Mouse (Mus musculus) forebrain, embryonic 11.5 days (tissue): Measurements from ENCODE around the gene Tmem131l. TPM values are rescaled to one million over a fixed set of nuclear protein-coding genes. Genes with fewer than 3 reads are reported as not detected.
A peak's percentile ranks its signal among the peaks of the same experiment; 100 is the strongest.
"Not testable (repeated sequence)": the region's sequence is repeated elsewhere in the genome, so short reads cannot be mapped to it uniquely, and the experiment has no call there.

Experiments
- ATAC-seq: fragments of 200-750 bp; cut with Nextera tagmentation; replicated peaks from 2 replicates; pipeline ENCODE4 v1.8.0; 2017; ENCODE audit warnings: moderate TSS enrichment; ENCODE audit not compliant: low FRiP score
- DNase-seq: peaks from one replicate; pipeline ENCODE4 v3.0.0-alpha.2; 2017; ENCODE audit warnings: low spot score
- H3K27ac ChIP-seq: fragments of 300-500 bp; sonication (generic); 2 replicates; pipeline ENCODE4 v1.5.1; 2014; ENCODE audit warnings: low read depth, low read length
- H3K27me3 ChIP-seq: fragments of 300-500 bp; sonication (generic); 2 replicates; pipeline ENCODE4 v1.6.1; 2014; ENCODE audit warnings: mild to moderate bottlenecking, low read length, mixed read lengths; ENCODE audit not compliant: control insufficient read depth, insufficient read depth
- H3K36me3 ChIP-seq: fragments of 300-500 bp; sonication (generic); 2 replicates; pipeline ENCODE4 v1.6.1; 2014; ENCODE audit warnings: mild to moderate bottlenecking, low read length, moderate library complexity, mixed read lengths; ENCODE audit not compliant: control insufficient read depth, insufficient read depth
- H3K4me1 ChIP-seq: fragments of 300-500 bp; sonication (generic); replicated peaks from 2 replicates; pipeline ENCODE4 v1.6.1; 2014; ENCODE audit warnings: low read length, mixed read lengths; ENCODE audit not compliant: control insufficient read depth, insufficient read depth
- H3K4me2 ChIP-seq: fragments of 300-500 bp; sonication (generic); 2 replicates; pipeline ENCODE4 v1.6.1; 2014; ENCODE audit warnings: low read depth, mild to moderate bottlenecking, low read length, moderate library complexity, mixed read lengths; ENCODE audit not compliant: severe bottlenecking
- H3K4me3 ChIP-seq: fragments of 300-500 bp; sonication (generic); 2 replicates; pipeline ENCODE4 v1.5.1; 2014; ENCODE audit warnings: low read depth, low read length
- H3K9ac ChIP-seq: fragments of 300-500 bp; sonication (generic); 2 replicates; pipeline ENCODE4 v1.6.1; 2014; ENCODE audit warnings: low read length
- H3K9me3 ChIP-seq: fragments of 300-500 bp; sonication (generic); 2 replicates; pipeline ENCODE4 v1.6.1; 2016; ENCODE audit warnings: low read length, mixed read lengths; ENCODE audit not compliant: control insufficient read depth
- WGBS: fragments of 180-500 bp; shearing (Covaris S2); extraction: QIAGEN DNeasy Blood & Tissue Kit; methylation state at CpG from one replicate; pipeline ENCODE4 v1.1.7; 2014; 5-methylcytosine and 5-hydroxymethylcytosine counted together
- polyA plus RNA-seq: library from polyadenylated mRNA; unstranded; fragments of >200 nt; fragmentation: Nextera tagmentation; extraction: Ambion mirVana; gene quantifications from 2 replicates; pipeline ENCODE4 v1.2.1, GENCODE M21; 2014

Tmem131l gene
- polyA plus RNA-seq, 1 experiment from 2014 or later, result 96.0 TPM

GRCm38 (mm10) chr3:83899556-83899955 is 140.4 kb downstream of the Tmem131l start:
- 60% methylated on average over 8 of the region's 8 CpGs for WGBS
- H3K27ac ChIP-seq, result no peak overlapping the region
- no peak overlapping the region for H3K4me3 ChIP-seq
- no peak overlapping the region for H3K4me2 ChIP-seq
- peaks cover 10% of the 10 kb centered on the region for H3K36me3 ChIP-seq
- no peaks in the 10 kb centered on the region for H3K4me1 ChIP-seq
- DNase-seq (peak; percentile 68), ATAC-seq (no peak)
- H3K27me3 ChIP-seq, result no peaks in the 10 kb centered on the region
- no peaks in the 10 kb centered on the region for H3K9me3 ChIP-seq
- H3K9ac ChIP-seq, result no peak overlapping the region

DNA sequence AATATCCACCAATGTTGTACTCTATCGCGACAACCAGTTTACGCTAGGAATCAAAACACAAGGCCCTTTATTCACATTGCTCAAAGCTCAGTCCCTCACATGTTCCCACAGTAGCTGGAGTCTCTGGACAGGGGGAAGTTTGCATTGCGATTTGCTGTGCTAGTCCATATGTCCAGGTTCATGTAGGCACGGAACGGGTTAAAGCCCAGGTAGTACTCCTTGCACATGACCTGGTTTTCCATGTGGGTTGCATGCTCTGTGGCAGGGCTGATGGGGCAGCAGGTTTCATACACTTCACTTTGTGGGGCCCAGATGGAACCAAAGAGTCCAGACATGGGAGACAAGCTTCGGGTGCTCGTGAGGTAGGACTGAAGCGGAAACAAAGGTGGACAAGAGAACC is 141.7 kb downstream of the Tmem131l start:
- no peaks in the 10 kb centered on the region for H3K4me1 ChIP-seq
- 95% methylated on average over 9 of the region's 9 CpGs for WGBS
- H3K4me2 ChIP-seq, result no peak overlapping the region
- H3K27ac ChIP-seq, result no peak overlapping the region
- DNase-seq (no peak), ATAC-seq (no peak)
- H3K36me3 ChIP-seq, result peaks cover 6% of the 10 kb centered on the region
- no peaks in the 10 kb centered on the region for H3K9me3 ChIP-seq
- no peak overlapping the region for H3K4me3 ChIP-seq
- no peaks in the 10 kb centered on the region for H3K27me3 ChIP-seq
- H3K9ac ChIP-seq, result no peak overlapping the region

DNA sequence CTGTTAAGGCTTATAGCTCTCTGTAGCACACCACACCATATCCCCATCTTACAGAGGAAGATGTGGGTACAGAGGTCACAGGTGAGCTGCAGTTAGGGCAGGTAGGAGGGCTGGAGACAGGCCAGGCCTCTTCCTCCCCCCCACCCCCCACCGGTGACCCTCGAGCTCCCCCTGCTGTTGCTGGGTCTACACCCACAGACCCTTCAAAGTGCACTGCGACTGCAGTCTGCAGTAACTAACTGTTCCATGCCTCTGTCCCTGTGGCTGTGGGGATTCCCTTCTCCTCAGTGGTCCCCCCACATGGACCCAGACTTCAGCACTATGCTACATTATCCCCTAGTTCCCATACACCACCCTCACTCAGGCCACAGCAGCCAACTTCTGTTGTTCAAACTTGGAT is 144.2 kb downstream of the Tmem131l start:
- WGBS, result 48% methylated on average over 3 of the region's 3 CpGs
- Histone ChIP-seq H3K27ac (no peak overlapping the region), H3K4me2 (no peak overlapping the region), H3K36me3 (peaks cover 2% of the 10 kb centered on the region), H3K4me1 (no peaks in the 10 kb centered on the region), H3K4me3 (no peak overlapping the region), H3K9me3 (no peaks in the 10 kb centered on the region), H3K27me3 (no peaks in the 10 kb centered on the region), H3K9ac (no peak overlapping the region)
- no peak for DNase-seq
- no peak for ATAC-seq

DNA sequence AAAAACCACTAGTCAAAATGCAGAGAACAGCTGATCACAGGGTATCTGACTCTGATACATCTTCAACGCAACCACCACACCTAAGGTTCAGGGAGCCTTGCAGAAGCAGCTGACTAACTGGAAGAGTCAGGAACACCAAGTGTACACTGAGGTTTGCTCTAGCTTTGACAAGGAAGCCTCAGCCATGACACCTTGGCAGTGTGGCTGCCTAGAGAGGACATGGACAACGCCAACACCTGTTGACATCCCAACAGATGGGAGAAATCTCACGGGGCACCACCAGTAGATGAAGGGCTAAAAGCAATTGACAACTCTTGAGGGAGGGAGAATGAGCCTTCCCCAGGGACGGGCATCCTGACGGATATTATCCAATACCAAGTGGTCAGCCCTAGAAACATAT is 144.9 kb downstream of the Tmem131l start:
- no peak for ATAC-seq
- peaks cover 2% of the 10 kb centered on the region for H3K36me3 ChIP-seq

GRCm38 (mm10) chr3:83885163-83885562 is 154.8 kb downstream of the Tmem131l start:
- H3K4me1 ChIP-seq, result no peaks in the 10 kb centered on the region
- no peak overlapping the region for H3K27ac ChIP-seq
- no peak overlapping the region for H3K4me3 ChIP-seq
- DNase-seq (no peak), ATAC-seq (no peak)
- no peaks in the 10 kb centered on the region for H3K27me3 ChIP-seq
- no peaks in the 10 kb centered on the region for H3K9me3 ChIP-seq
- H3K36me3 ChIP-seq, result no peaks in the 10 kb centered on the region
- 86% methylated on average over 2 of the region's 2 CpGs for WGBS
- no peak overlapping the region for H3K4me2 ChIP-seq
- H3K9ac ChIP-seq, result no peak overlapping the region

More for the DNA sequence above, 144.9 kb downstream of the Tmem131l start:
- Histone ChIP-seq H3K27me3 (no peaks in the 10 kb centered on the region), H3K27ac (no peak overlapping the region), H3K4me3 (no peak overlapping the region), H3K4me2 (no peak overlapping the region), H3K4me1 (no peaks in the 10 kb centered on the region), H3K9ac (no peak overlapping the region), H3K9me3 (no peaks in the 10 kb centered on the region)
- DNase-seq, result no peak
- WGBS, result 92% methylated on average over 5 of the region's 5 CpGs

DNA sequence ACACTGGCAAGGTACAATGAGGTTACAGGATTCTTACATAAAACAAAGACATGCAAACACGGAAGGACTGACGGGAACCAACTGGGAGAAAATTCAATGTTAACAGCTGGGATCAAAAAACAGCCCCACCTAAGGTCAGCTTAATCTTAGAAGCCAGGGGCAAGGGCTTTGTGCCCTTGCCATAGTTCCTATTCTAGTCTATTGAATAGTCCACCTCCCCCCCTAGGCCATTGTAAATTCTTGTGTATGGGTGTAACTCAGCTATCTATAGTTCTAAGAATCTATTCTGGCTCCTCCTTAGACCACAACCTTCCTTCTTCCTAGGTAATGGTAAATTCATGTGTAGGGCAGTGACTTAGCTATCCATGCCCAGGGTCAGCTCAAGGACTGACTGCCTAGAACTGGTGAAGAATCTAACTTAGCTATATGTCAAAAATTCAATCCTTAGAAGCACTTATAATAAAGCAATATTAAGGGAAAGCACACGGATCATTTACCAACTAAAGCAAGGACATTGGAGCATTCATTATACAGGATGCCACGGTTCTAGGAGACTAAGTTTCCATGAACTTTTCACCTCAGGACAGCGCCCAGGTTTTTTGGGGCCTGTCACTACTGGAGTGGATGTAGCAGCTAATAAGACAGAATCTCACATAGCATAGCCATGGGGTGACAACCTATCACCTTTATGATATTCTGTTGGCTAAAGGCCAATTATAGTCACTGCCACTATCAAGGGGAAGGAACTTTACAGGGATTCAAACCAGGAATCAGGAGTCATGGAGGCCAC is 160.5 kb downstream of the Tmem131l start:
- WGBS, result 81% methylated on average over 5 of the region's 5 CpGs
- not testable (repeated sequence) for H3K27ac ChIP-seq, H3K9me3 ChIP-seq, H3K4me3 ChIP-seq, H3K9ac ChIP-seq, DNase-seq, H3K36me3 ChIP-seq, H3K4me2 ChIP-seq, ATAC-seq, H3K27me3 ChIP-seq, H3K4me1 ChIP-seq

DNA sequence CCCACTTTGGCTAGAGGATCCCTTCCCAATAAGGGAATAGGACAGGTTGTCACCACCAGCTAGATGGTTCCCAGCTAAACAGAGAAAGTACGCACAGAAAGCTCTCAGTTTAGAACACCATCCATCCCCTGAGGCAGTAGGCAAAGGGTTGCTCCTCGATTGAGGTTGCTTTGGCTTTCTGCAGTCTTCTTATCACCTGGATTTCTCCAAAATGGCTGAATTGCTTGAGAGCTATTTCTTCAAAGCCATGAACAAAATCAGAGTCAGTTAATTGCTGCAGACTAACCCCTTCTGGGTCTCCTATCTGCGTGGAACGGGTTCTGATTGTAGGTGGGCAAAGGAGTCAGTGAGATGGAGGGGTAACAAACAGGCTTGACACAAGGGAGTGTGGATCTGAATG is 161.2 kb downstream of the Tmem131l start:
- no peaks in the 10 kb centered on the region for H3K9me3 ChIP-seq
- ATAC-seq, result no peak
- WGBS, result 88% methylated on average over 4 of the region's 4 CpGs
- no peaks in the 10 kb centered on the region for H3K27me3 ChIP-seq
- no peaks in the 10 kb centered on the region for H3K4me1 ChIP-seq
- DNase-seq, result no peak
- H3K4me3 ChIP-seq, result no peak overlapping the region
- H3K9ac ChIP-seq, result no peak overlapping the region
- no peaks in the 10 kb centered on the region for H3K36me3 ChIP-seq
- no peak overlapping the region for H3K27ac ChIP-seq
- H3K4me2 ChIP-seq, result no peak overlapping the region

- Histone ChIP-seq H3K9me3 (no peaks in the 10 kb centered on the region), H3K36me3 (no peaks in the 10 kb centered on the region), H3K9ac (no peak overlapping the region), H3K27me3 (no peaks in the 10 kb centered on the region), H3K4me2 (no peak overlapping the region), H3K4me3 (no peak overlapping the region), H3K27ac (no peak overlapping the region), H3K4me1 (no peaks in the 10 kb centered on the region)
- WGBS, result 75% methylated on average over 4 of the region's 4 CpGs
- ATAC-seq (no peak), DNase-seq (no peak)
Measured at GRCm38 (mm10) chr3:83876299-83876698, 163.7 kb downstream of the Tmem131l start.

- not testable (repeated sequence) for H3K4me3 ChIP-seq, H3K27me3 ChIP-seq, ATAC-seq, H3K27ac ChIP-seq, DNase-seq, H3K4me2 ChIP-seq, H3K9me3 ChIP-seq, H3K36me3 ChIP-seq, H3K4me1 ChIP-seq, H3K9ac ChIP-seq
- 85% methylated on average over 2 of the region's 2 CpGs for WGBS
Measured at GRCm38 (mm10) chr3:83875078-83875477, 164.9 kb downstream of the Tmem131l start.
